Mouse (Mus musculus) liver, adult (tissue): Measurements from ENCODE around the gene Rcan2.

Experiments used
- GATA4 ChIP-seq: IDR thresholded peaks from 2 replicates; pipeline ENCODE4 v1.6.1; 2014; ENCODE audit warnings: mild to moderate bottlenecking, low read length; ENCODE audit not compliant: insufficient replicate concordance

Gene Rcan2

GRCm38 (mm10) chr17:43897346-43897745 is 96.2 kb downstream of the Rcan2 start:
- no peak for TF ChIP-seq GATA4

- TF ChIP-seq GATA4, result no peak
These were observed 98.4 kb downstream of the Rcan2 start for GRCm38 (mm10) chr17:43899405-43900092.

GRCm38 (mm10) chr17:43900133-43900532 is 99.0 kb downstream of the Rcan2 start:
- TF ChIP-seq GATA4, result no peak

- TF ChIP-seq GATA4, result no peak
These were observed 100.3 kb downstream of the Rcan2 start for GRCm38 (mm10) chr17:43901474-43901873.

GRCm38 (mm10) chr17:43903807-43904771 is 102.9 kb downstream of the Rcan2 start:
- no peak for TF ChIP-seq GATA4

- no peak for TF ChIP-seq GATA4
These were observed 103.7 kb downstream of the Rcan2 start for GRCm38 (mm10) chr17:43904896-43905295.

GRCm38 (mm10) chr17:43906728-43907127 is 105.6 kb downstream of the Rcan2 start:
- no peak for TF ChIP-seq GATA4

GRCm38 (mm10) chr17:43916128-43916527 is 115.0 kb downstream of the Rcan2 start:
- no peak for TF ChIP-seq GATA4

GRCm38 (mm10) chr17:43917143-43917542 is 116.0 kb downstream of the Rcan2 start:
- no peak for TF ChIP-seq GATA4

GRCm38 (mm10) chr17:43929856-43930255 is 128.7 kb downstream of the Rcan2 start:
- no peak for TF ChIP-seq GATA4

- no peak for TF ChIP-seq GATA4
These were observed 130.6 kb downstream of the Rcan2 start for GRCm38 (mm10) chr17:43931731-43932130.

- TF ChIP-seq GATA4, result no peak
These were observed 132.9 kb downstream of the Rcan2 start for GRCm38 (mm10) chr17:43934056-43934455.

GRCm38 (mm10) chr17:43952219-43952618 is 151.1 kb downstream of the Rcan2 start:
- no peak for TF ChIP-seq GATA4

- TF ChIP-seq GATA4, result no peak
These were observed 151.7 kb downstream of the Rcan2 start for GRCm38 (mm10) chr17:43952661-43953534.

- no peak for TF ChIP-seq GATA4
These were observed 152.4 kb downstream of the Rcan2 start for GRCm38 (mm10) chr17:43953535-43953918.

GRCm38 (mm10) chr17:43959797-43960196 is 158.6 kb downstream of the Rcan2 start:
- TF ChIP-seq GATA4, result no peak

- TF ChIP-seq GATA4, result no peak
These were observed 168.8 kb downstream of the Rcan2 start for GRCm38 (mm10) chr17:43969943-43970342.
